Mouse (Mus musculus) neural tube, postnatal 0 days (tissue): ENCODE data around the gene Cox15. TPM values are rescaled to one million over a fixed set of nuclear protein-coding genes. Genes with fewer than 3 reads are reported as not detected.

ENCODE experiments used
- polyA plus RNA-seq: library from polyadenylated mRNA; unstranded; fragments of >200 nt; fragmentation: Nextera tagmentation; extraction: Ambion mirVana; gene quantifications from 2 replicates; pipeline ENCODE4 v1.2.1, GENCODE M21; 2015

The Cox15 gene
- 8.6 and 10.0 TPM in 2 replicates for polyA plus RNA-seq

GRCm38 (mm10) chr19:43752489-43753225, at the start of gene Cox15, which contains the start of gene Cutc:
Cox15 (minus strand) TSS chr19:43753000.
Cutc (plus strand) TSS chr19:43752996.

GRCm38 (mm10) chr19:43781980-43782379, 29.2 kb upstream of the Cox15 start, which contains the start of gene Abcc2:
Abcc2 (plus strand) TSS chr19:43782192.

GRCm38 (mm10) chr19:43689419-43690246, 63.2 kb downstream of the Cox15 start, which contains the start of gene Entpd7:
Entpd7 (plus strand) TSS chr19:43689672.

Other genes with a start within 250 kb of the Cox15 start
- 138 and 152 TPM in 2 replicates for gene Got1, start 228.4 kb downstream of the Cox15 start, polyA plus RNA-seq
- gene Nkx2-3, start 140.7 kb downstream of the Cox15 start, polyA plus RNA-seq: not detected in 2 replicates
- gene Slc25a28, start 78.1 kb downstream of the Cox15 start, polyA plus RNA-seq: 20.9 and 21.3 TPM in 2 replicates
- 8.9 and 9.6 TPM in 2 replicates for gene Entpd7, start 63.3 kb downstream of the Cox15 start, polyA plus RNA-seq
- gene Cutc, start within 50 bp of the Cox15 start, polyA plus RNA-seq: 8.7 and 8.9 TPM in 2 replicates
- gene Abcc2, start 29.2 kb upstream of the Cox15 start, polyA plus RNA-seq: 0.27 and 0.28 TPM in 2 replicates
- 7.9 and 8.0 TPM in 2 replicates for gene Dnmbp, start 187.2 kb upstream of the Cox15 start, polyA plus RNA-seq
- gene Cpn1, start 233.6 kb upstream of the Cox15 start, polyA plus RNA-seq: 0.10 and 0.20 TPM in 2 replicates